Mouse (Mus musculus): Measurements from ENCODE around the gene Rln1. TPM values are rescaled to one million over a fixed set of nuclear protein-coding genes. Genes with fewer than 3 reads are reported as not detected.

The Rln1 gene
- polyA plus RNA-seq (2014; fragmentation: Nextera tagmentation; extraction: Ambion mirVana), result 3.2 and 4.4 TPM in 2 replicates

DNA sequence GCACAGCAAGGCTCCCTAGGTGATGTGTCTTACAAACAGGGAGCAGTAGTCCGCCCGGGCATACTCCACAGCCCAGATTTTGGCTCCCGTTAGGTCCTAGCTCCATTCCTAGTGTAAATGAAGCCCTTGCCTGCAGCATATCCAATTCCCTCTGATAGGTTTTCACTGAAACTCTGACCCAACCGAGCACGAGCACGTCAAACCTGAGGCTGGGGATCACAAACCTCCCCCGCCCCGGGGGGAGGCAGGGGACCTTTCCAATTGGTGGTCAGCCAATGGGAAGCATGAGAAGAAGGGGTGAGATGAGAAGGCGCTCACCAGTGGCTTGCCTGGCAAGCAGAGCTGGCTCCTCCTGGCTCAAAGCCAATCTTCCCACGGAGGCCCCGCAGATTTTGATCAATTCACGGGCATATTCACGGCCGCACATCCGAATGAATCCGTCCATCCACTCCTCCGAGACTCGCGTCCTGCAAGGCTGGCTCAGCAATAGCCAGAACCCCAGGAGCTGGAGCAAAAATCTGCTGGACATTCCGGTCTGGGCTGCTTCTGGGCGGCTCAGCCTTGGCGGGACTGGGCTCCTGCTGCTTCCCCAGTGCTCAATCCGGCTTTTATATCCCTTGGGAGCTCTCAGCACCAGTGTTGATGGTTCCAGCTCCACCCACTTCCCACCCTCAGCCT, at the start of gene Rln1:
Gene Rln1, minus strand, starts transcription at position 603 of the 678 bp plus-strand sequence.
- H3K27me3 ChIP-seq (ENCODE audit: control insufficient read depth, insufficient read depth, low read length), result no peaks in the 10 kb centered on the region

GRCm38 (mm10) chr19:29383368-29383767, 48.9 kb upstream of the Rln1 start:
- H3K27ac ChIP-seq, result no peak overlapping the region
- no peak overlapping the region for H3K4me2 ChIP-seq (replicated peaks)
- H3K9ac ChIP-seq, result no peak overlapping the region
- 95% methylated on average over 5 of the region's 5 CpGs for WGBS
- no peak for ATAC-seq (ENCODE audit: low FRiP score)
- no peaks in the 10 kb centered on the region for H3K4me1 ChIP-seq (replicated peaks; ENCODE audit: control insufficient read depth, insufficient read depth, low read length)
- no peaks in the 10 kb centered on the region for H3K36me3 ChIP-seq (replicated peaks; ENCODE audit: control insufficient read depth, insufficient read depth)
- H3K27me3 ChIP-seq (ENCODE audit: control insufficient read depth, insufficient read depth, low read length), result no peaks in the 10 kb centered on the region
- no peak for DNase-seq (ENCODE audit: low spot score)
- H3K9me3 ChIP-seq (ENCODE audit: control insufficient read depth, low read length), result no peaks in the 10 kb centered on the region
- no peak overlapping the region for H3K4me3 ChIP-seq (replicated peaks; ENCODE audit: low read length)

More for the DNA sequence above, at the start of gene Rln1:
- Histone ChIP-seq H3K4me3 (replicated peaks; ENCODE audit: low read length) (peak within 1 kb of the TSS; percentile 45), H3K36me3 (replicated peaks; ENCODE audit: control insufficient read depth, insufficient read depth) (no peaks in the 10 kb centered on the region), H3K9ac (peak within 1 kb of the TSS; percentile 73), H3K4me2 (replicated peaks) (peak within 1 kb of the TSS; percentile 88), H3K9me3 (ENCODE audit: control insufficient read depth, low read length) (no peaks in the 10 kb centered on the region), H3K27ac (peak within 1 kb of the TSS; percentile 51; the same call in 1 of the 2 replicates), H3K4me1 (replicated peaks; ENCODE audit: control insufficient read depth, insufficient read depth, low read length) (peaks cover 10% of the 10 kb centered on the region; the same call in 1 of the 2 replicates)
- ATAC-seq (ENCODE audit: low FRiP score) (peak; percentile 77; the same call in 1 of the 2 replicates), DNase-seq (ENCODE audit: low spot score) (peak; percentile 55)
- WGBS, result 4% methylated on average over 23 of the region's 23 CpGs

DNA sequence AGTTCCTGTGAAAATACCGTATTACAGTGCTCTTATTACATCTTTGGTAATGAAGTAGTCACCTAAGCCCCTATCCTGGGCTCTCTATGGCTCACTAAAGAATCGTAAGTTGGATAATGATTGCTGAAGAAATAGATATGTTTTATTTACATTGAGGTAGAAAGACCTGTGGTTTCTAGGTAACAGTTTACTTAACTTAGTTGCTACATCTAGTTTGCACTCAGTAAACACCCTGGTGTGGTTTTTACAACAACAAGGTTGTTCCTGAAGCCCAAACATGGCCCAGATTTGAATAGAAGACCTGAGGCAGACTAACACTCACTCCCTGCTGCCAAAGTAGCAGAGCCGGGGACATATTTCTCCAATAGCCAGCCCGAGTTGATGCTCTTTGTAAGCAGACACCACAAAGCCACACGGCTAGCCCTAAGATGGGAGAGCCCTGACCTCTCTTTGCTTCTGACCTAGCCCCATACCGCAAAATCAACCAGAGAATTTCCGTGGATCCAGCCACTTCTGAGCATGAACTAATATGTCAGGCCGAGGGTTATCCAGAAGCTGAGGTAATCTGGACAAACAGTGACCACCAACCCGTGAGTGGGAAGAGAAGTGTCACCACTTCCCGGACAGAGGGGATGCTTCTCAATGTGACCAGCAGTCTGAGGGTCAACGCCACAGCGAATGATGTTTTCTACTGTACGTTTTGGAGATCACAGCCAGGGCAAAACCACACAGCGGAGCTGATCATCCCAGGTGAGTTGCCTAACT, 45.6 kb upstream of the Rln1 start:
- Histone ChIP-seq H3K27ac (no peak overlapping the region), H3K27me3 (ENCODE audit: control insufficient read depth, insufficient read depth, low read length) (no peaks in the 10 kb centered on the region), H3K4me1 (replicated peaks; ENCODE audit: control insufficient read depth, insufficient read depth, low read length) (no peaks in the 10 kb centered on the region), H3K9me3 (ENCODE audit: control insufficient read depth, low read length) (no peaks in the 10 kb centered on the region), H3K4me2 (replicated peaks) (no peak overlapping the region), H3K9ac (no peak overlapping the region), H3K36me3 (replicated peaks; ENCODE audit: control insufficient read depth, insufficient read depth) (no peaks in the 10 kb centered on the region), H3K4me3 (replicated peaks; ENCODE audit: low read length) (no peak overlapping the region)
- no peak for DNase-seq (ENCODE audit: low spot score)
- no peak for ATAC-seq (ENCODE audit: low FRiP score)
- WGBS, result 93% methylated on average over 14 of the region's 14 CpGs

DNA sequence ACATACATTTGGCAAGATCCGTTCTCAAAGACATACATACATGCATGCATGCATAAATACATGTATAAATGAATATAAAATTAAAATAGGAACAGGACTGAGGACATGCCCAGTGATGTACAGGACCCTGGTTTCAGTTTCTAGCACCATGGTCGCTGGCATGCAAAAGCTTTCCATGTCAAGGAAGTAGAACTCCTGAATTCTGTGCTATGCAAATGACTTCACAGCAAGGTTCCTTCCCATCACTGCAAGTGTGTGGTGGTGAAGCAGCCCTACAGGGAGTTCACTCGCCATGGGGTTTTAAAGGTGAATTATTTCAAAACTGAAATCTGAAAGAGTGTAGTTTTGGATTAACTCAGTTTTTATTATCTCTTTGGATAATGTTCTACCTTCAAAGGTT, 41.9 kb upstream of the Rln1 start:
- no peaks in the 10 kb centered on the region for H3K9me3 ChIP-seq (ENCODE audit: control insufficient read depth, low read length)
- 76% methylated on average over 3 of the region's 3 CpGs for WGBS
- DNase-seq (ENCODE audit: low spot score) (no peak), ATAC-seq (ENCODE audit: low FRiP score) (no peak)
- H3K4me3 ChIP-seq (replicated peaks; ENCODE audit: low read length), result no peak overlapping the region
- no peaks in the 10 kb centered on the region for H3K4me1 ChIP-seq (replicated peaks; ENCODE audit: control insufficient read depth, insufficient read depth, low read length)
- no peak overlapping the region for H3K27ac ChIP-seq
- no peaks in the 10 kb centered on the region for H3K27me3 ChIP-seq (ENCODE audit: control insufficient read depth, insufficient read depth, low read length)
- no peak overlapping the region for H3K4me2 ChIP-seq (replicated peaks)
- no peak overlapping the region for H3K9ac ChIP-seq
- no peaks in the 10 kb centered on the region for H3K36me3 ChIP-seq (replicated peaks; ENCODE audit: control insufficient read depth, insufficient read depth)

DNA sequence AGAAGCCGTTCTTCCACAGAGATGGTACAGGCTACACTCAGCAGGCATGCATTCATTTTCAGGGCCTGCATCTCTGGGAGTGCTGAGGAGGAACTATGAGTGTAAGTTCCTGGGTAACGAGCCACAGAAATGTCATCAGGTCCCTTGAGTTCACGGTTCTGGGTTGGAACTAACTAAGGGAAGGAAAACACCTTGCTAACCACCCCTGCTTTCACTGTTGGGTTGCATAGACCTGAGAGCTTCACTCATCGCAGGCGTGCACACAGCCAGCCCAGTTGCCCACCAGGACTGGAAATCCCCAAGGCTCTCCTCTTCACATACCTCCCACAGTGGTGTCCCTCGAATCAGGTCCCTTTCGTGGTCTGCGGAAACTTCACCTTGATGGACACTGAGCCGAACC, 40.5 kb upstream of the Rln1 start:
- Histone ChIP-seq H3K9me3 (ENCODE audit: control insufficient read depth, low read length) (no peaks in the 10 kb centered on the region), H3K4me3 (replicated peaks; ENCODE audit: low read length) (no peak overlapping the region), H3K9ac (no peak overlapping the region), H3K4me2 (replicated peaks) (no peak overlapping the region), H3K36me3 (replicated peaks; ENCODE audit: control insufficient read depth, insufficient read depth) (no peaks in the 10 kb centered on the region), H3K4me1 (replicated peaks; ENCODE audit: control insufficient read depth, insufficient read depth, low read length) (no peaks in the 10 kb centered on the region), H3K27me3 (ENCODE audit: control insufficient read depth, insufficient read depth, low read length) (no peaks in the 10 kb centered on the region), H3K27ac (no peak overlapping the region)
- DNase-seq (ENCODE audit: low spot score) (no peak), ATAC-seq (ENCODE audit: low FRiP score) (no peak)
- 93% methylated on average over 9 of the region's 9 CpGs for WGBS

DNA sequence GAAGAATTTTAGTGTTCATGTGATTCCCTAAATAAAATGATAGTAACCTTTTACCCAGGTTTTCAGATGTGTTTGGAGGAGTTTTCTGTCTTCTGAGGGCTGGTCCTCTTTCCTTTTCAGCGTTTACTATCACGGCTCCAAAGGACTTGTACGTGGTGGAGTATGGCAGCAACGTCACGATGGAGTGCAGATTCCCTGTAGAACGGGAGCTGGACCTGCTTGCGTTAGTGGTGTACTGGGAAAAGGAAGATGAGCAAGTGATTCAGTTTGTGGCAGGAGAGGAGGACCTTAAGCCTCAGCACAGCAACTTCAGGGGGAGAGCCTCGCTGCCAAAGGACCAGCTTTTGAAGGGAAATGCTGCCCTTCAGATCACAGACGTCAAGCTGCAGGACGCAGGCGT, 39.0 kb upstream of the Rln1 start:
- Histone ChIP-seq H3K36me3 (replicated peaks; ENCODE audit: control insufficient read depth, insufficient read depth) (no peaks in the 10 kb centered on the region), H3K27ac (no peak overlapping the region), H3K9ac (peak overlapping the region; percentile 25; the same call in 1 of the 2 replicates), H3K27me3 (ENCODE audit: control insufficient read depth, insufficient read depth, low read length) (no peaks in the 10 kb centered on the region), H3K4me2 (replicated peaks) (peak overlapping the region; percentile 35), H3K9me3 (ENCODE audit: control insufficient read depth, low read length) (no peaks in the 10 kb centered on the region), H3K4me1 (replicated peaks; ENCODE audit: control insufficient read depth, insufficient read depth, low read length) (no peaks in the 10 kb centered on the region), H3K4me3 (replicated peaks; ENCODE audit: low read length) (0 out of 2 replicates have a peak overlapping the region, but pooled peaks have one; percentile 1)
- DNase-seq (ENCODE audit: low spot score), result no peak
- 35% methylated on average over 11 of the region's 11 CpGs for WGBS
- no peak for ATAC-seq (ENCODE audit: low FRiP score)

DNA sequence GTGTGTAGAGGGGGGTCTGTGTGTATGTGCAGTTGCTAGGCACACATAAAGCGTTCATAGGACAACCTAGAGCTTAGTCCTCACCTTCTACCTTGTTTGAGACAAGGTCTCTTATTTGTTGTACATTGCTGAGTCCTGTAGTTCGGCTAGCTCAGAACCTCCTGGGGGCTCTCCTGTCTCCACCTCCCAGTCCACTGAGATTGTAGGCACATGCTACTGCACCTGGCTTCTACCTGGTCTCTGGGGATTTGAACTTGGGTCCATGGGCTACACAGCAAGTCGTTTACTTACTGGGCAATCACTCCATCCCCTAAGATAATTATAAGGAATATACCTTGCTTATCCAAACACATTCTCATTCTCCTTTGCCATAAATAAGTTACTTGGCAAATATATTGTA, 38.2 kb upstream of the Rln1 start:
- Histone ChIP-seq H3K36me3 (replicated peaks; ENCODE audit: control insufficient read depth, insufficient read depth) (no peaks in the 10 kb centered on the region), H3K27me3 (ENCODE audit: control insufficient read depth, insufficient read depth, low read length) (no peaks in the 10 kb centered on the region), H3K4me3 (replicated peaks; ENCODE audit: low read length) (no peak overlapping the region), H3K9me3 (ENCODE audit: control insufficient read depth, low read length) (no peaks in the 10 kb centered on the region), H3K4me2 (replicated peaks) (no peak overlapping the region), H3K27ac (no peak overlapping the region), H3K4me1 (replicated peaks; ENCODE audit: control insufficient read depth, insufficient read depth, low read length) (0 out of 2 replicates have a peak, but pooled peaks cover under 1% of the 10 kb centered on the region), H3K9ac (no peak overlapping the region)
- no peak for ATAC-seq (ENCODE audit: low FRiP score)
- no peak for DNase-seq (ENCODE audit: low spot score)
- WGBS, result 96% methylated on average over 3 of the region's 3 CpGs

DNA sequence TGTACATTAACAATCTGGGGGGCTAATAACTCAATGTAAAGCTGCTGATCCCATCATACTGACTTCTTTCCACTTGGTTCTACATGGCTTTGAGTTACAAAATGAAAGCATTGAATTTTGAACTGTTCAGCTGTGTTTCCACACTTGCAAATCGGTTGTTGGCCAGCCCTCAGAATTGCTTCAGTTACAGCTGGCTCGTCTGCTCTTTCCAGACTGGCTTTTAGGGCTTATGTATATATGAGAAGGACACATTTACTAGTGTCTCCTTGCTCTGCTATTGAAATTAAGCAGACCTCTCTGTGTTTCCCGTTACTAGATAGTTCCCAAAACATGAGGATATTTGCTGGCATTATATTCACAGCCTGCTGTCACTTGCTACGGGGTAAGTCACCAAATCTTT, 37.7 kb upstream of the Rln1 start:
- H3K27ac ChIP-seq, result no peak overlapping the region
- H3K9ac ChIP-seq, result no peak overlapping the region
- ATAC-seq (ENCODE audit: low FRiP score) (no peak), DNase-seq (ENCODE audit: low spot score) (no peak)
- WGBS, result 85% methylated on average over 4 of the region's 4 CpGs
- H3K4me2 ChIP-seq (replicated peaks), result no peak overlapping the region
- H3K9me3 ChIP-seq (ENCODE audit: control insufficient read depth, low read length), result no peaks in the 10 kb centered on the region
- H3K36me3 ChIP-seq (replicated peaks; ENCODE audit: control insufficient read depth, insufficient read depth), result no peaks in the 10 kb centered on the region
- no peak overlapping the region for H3K4me3 ChIP-seq (replicated peaks; ENCODE audit: low read length)
- H3K4me1 ChIP-seq (replicated peaks; ENCODE audit: control insufficient read depth, insufficient read depth, low read length), result 0 out of 2 replicates have a peak, but pooled peaks cover 5% of the 10 kb centered on the region
- H3K27me3 ChIP-seq (ENCODE audit: control insufficient read depth, insufficient read depth, low read length), result no peaks in the 10 kb centered on the region

- Histone ChIP-seq H3K9ac (no peak overlapping the region), H3K4me2 (replicated peaks) (no peak overlapping the region), H3K27me3 (ENCODE audit: control insufficient read depth, insufficient read depth, low read length) (no peaks in the 10 kb centered on the region), H3K9me3 (ENCODE audit: control insufficient read depth, low read length) (no peaks in the 10 kb centered on the region), H3K4me1 (replicated peaks; ENCODE audit: control insufficient read depth, insufficient read depth, low read length) (0 out of 2 replicates have a peak, but pooled peaks cover 9% of the 10 kb centered on the region), H3K27ac (no peak overlapping the region), H3K36me3 (replicated peaks; ENCODE audit: control insufficient read depth, insufficient read depth) (no peaks in the 10 kb centered on the region), H3K4me3 (replicated peaks; ENCODE audit: low read length) (no peak overlapping the region)
- no peak for ATAC-seq (ENCODE audit: low FRiP score)
- WGBS, result 84% methylated on average over 18 of the region's 18 CpGs
- DNase-seq (ENCODE audit: low spot score), result no peak
Measured at GRCm38 (mm10) chr19:29371284-29372081, 37.0 kb upstream of the Rln1 start.

Data from hindbrain, embryonic 14.5 days (tissue).